Mouse (Mus musculus): ENCODE measurements around the gene Slc5a4a.

Slc5a4a gene

GRCm38 (mm10) chr10:76225944-76226343, 78.7 kb downstream of the Slc5a4a start:
- DNase-seq, result no peak

GRCm38 (mm10) chr10:76229627-76230026, 82.4 kb downstream of the Slc5a4a start:
- no peak for DNase-seq

GRCm38 (mm10) chr10:76237341-76238225, 90.3 kb downstream of the Slc5a4a start, which contains the start of gene Prmt2:
Prmt2 (minus strand) TSS chr10:76237865.
- peak; percentile 83 to 87 for DNase-seq

All from cerebellum, postnatal 36 days (tissue).